Mouse (Mus musculus): ENCODE data around the gene Garnl3.

GRCm38 (mm10) chr2:33179171-33179929 lies 47.9 kb upstream of the Garnl3 start:
- no peak for TF ChIP-seq CTCF (IDR thresholded peaks at IDR 0.05; ENCODE audit: low read depth, low read length)
- no peak for TF ChIP-seq GATA1 (IDR thresholded peaks at IDR 0.05; ENCODE audit: borderline replicate concordance, low read length)
- no peak for TF ChIP-seq GATA2 (IDR thresholded peaks at IDR 0.05; ENCODE audit: borderline replicate concordance, low read depth, low read length)
- TF ChIP-seq POLR2AphosphoS5 (IDR thresholded peaks at IDR 0.05; ENCODE audit: insufficient replicate concordance, low read depth, low read length) = no peak
